Mouse (Mus musculus): ENCODE results near the gene Uqcr11. TPM values are rescaled to one million over a fixed set of nuclear protein-coding genes. Genes with fewer than 3 reads are reported as not detected.
A peak's percentile ranks its signal among the peaks of the same experiment; 100 is the strongest.

Gene Uqcr11
- polyA plus RNA-seq, 1 experiment from 2014 or later: 476 TPM

- Histone ChIP-seq H3K4me2 (no peak overlapping the region), H3K9me3 (ENCODE audit: control insufficient read depth, low read length) (no peaks in the 10 kb centered on the region), H3K27me3 (ENCODE audit: control insufficient read depth, insufficient read depth, low read length) (peaks cover 4% of the 10 kb centered on the region), H3K4me3 (ENCODE audit: low read depth, low read length) (no peak overlapping the region), H3K9ac (ENCODE audit: low read length) (no peak overlapping the region), H3K27ac (ENCODE audit: low read depth, low read length) (no peak overlapping the region), H3K4me1 (ENCODE audit: control insufficient read depth, insufficient read depth, low read length) (no peaks in the 10 kb centered on the region), H3K36me3 (ENCODE audit: control insufficient read depth, insufficient read depth, low read length) (no peaks in the 10 kb centered on the region)
- 34% methylated on average over 6 of the region's 6 CpGs for WGBS
- ATAC-seq (ENCODE audit: low FRiP score) (no peak), DNase-seq (ENCODE audit: low spot score, missing footprints) (no peak)
These were observed 42.9 kb downstream of the Uqcr11 start for GRCm38 (mm10) chr10:80363734-80364133.

GRCm38 (mm10) chr10:80357994-80358639, 48.5 kb downstream of the Uqcr11 start:
- Histone ChIP-seq H3K36me3 (ENCODE audit: control insufficient read depth, insufficient read depth, low read length) (no peaks in the 10 kb centered on the region), H3K9me3 (ENCODE audit: control insufficient read depth, low read length) (no peaks in the 10 kb centered on the region), H3K4me2 (peak overlapping the region; percentile 6; the same call in 1 of the 2 replicates), H3K4me1 (ENCODE audit: control insufficient read depth, insufficient read depth, low read length) (peaks cover 8% of the 10 kb centered on the region), H3K9ac (ENCODE audit: low read length) (no peak overlapping the region), H3K27me3 (ENCODE audit: control insufficient read depth, insufficient read depth, low read length) (peaks cover 50% of the 10 kb centered on the region), H3K4me3 (ENCODE audit: low read depth, low read length) (no peak overlapping the region), H3K27ac (ENCODE audit: low read depth, low read length) (no peak overlapping the region)
- WGBS: 8% methylated on average over 31 of the region's 31 CpGs
- DNase-seq (ENCODE audit: low spot score, missing footprints): no peak
- ATAC-seq (ENCODE audit: low FRiP score): peak; percentile 58; the same call in 1 of the 2 replicates

GRCm38 (mm10) chr10:80357336-80357735, 49.3 kb downstream of the Uqcr11 start:
- no peaks in the 10 kb centered on the region for H3K36me3 ChIP-seq (ENCODE audit: control insufficient read depth, insufficient read depth, low read length)
- no peak for ATAC-seq (ENCODE audit: low FRiP score)
- H3K27me3 ChIP-seq (ENCODE audit: control insufficient read depth, insufficient read depth, low read length): peaks cover 55% of the 10 kb centered on the region
- no peak overlapping the region for H3K9ac ChIP-seq (ENCODE audit: low read length)
- no peak overlapping the region for H3K27ac ChIP-seq (ENCODE audit: low read depth, low read length)
- 39% methylated on average over 7 of the region's 7 CpGs for WGBS
- no peak overlapping the region for H3K4me3 ChIP-seq (ENCODE audit: low read depth, low read length)
- peaks cover 8% of the 10 kb centered on the region for H3K4me1 ChIP-seq (ENCODE audit: control insufficient read depth, insufficient read depth, low read length)
- H3K9me3 ChIP-seq (ENCODE audit: control insufficient read depth, low read length): no peaks in the 10 kb centered on the region
- no peak overlapping the region for H3K4me2 ChIP-seq
- no peak for DNase-seq (ENCODE audit: low spot score, missing footprints)

GRCm38 (mm10) chr10:80356737-80357136, 49.9 kb downstream of the Uqcr11 start:
- no peak for ATAC-seq (ENCODE audit: low FRiP score)
- Histone ChIP-seq H3K36me3 (ENCODE audit: control insufficient read depth, insufficient read depth, low read length) (no peaks in the 10 kb centered on the region), H3K9me3 (ENCODE audit: control insufficient read depth, low read length) (no peaks in the 10 kb centered on the region), H3K27me3 (ENCODE audit: control insufficient read depth, insufficient read depth, low read length) (peaks cover 58% of the 10 kb centered on the region), H3K9ac (ENCODE audit: low read length) (no peak overlapping the region), H3K4me3 (ENCODE audit: low read depth, low read length) (peak overlapping the region; percentile 20), H3K4me1 (ENCODE audit: control insufficient read depth, insufficient read depth, low read length) (peaks cover 8% of the 10 kb centered on the region), H3K27ac (ENCODE audit: low read depth, low read length) (no peak overlapping the region), H3K4me2 (peak overlapping the region; percentile 31)
- 1% methylated on average over 34 of the region's 34 CpGs for WGBS
- DNase-seq (ENCODE audit: low spot score, missing footprints): no peak

- under 1% methylated on average over 50 of the region's 53 CpGs for WGBS
- Histone ChIP-seq H3K9me3 (ENCODE audit: control insufficient read depth, low read length) (no peaks in the 10 kb centered on the region), H3K4me3 (ENCODE audit: low read depth, low read length) (peak within 1 kb of the TSS; percentile 20), H3K27me3 (ENCODE audit: control insufficient read depth, insufficient read depth, low read length) (peaks cover 60% of the 10 kb centered on the region), H3K36me3 (ENCODE audit: control insufficient read depth, insufficient read depth, low read length) (no peaks in the 10 kb centered on the region), H3K4me1 (ENCODE audit: control insufficient read depth, insufficient read depth, low read length) (peaks cover 8% of the 10 kb centered on the region), H3K9ac (ENCODE audit: low read length) (no peak within 1 kb of the TSS), H3K27ac (ENCODE audit: low read depth, low read length) (no peak within 1 kb of the TSS), H3K4me2 (peak within 1 kb of the TSS; percentile 31)
- DNase-seq (ENCODE audit: low spot score, missing footprints) (no peak), ATAC-seq (ENCODE audit: low FRiP score) (no peak)
These were observed 50.5 kb downstream of the Uqcr11 start, which contains the start of gene Plk5 for GRCm38 (mm10) chr10:80356001-80356682. Plk5 (plus strand) TSS chr10:80356459.

- no peak overlapping the region for H3K9ac ChIP-seq (ENCODE audit: low read length)
- H3K36me3 ChIP-seq (ENCODE audit: control insufficient read depth, insufficient read depth, low read length): no peaks in the 10 kb centered on the region
- H3K27me3 ChIP-seq (ENCODE audit: control insufficient read depth, insufficient read depth, low read length): peaks cover 64% of the 10 kb centered on the region
- no peak for DNase-seq (ENCODE audit: low spot score, missing footprints)
- H3K4me3 ChIP-seq (ENCODE audit: low read depth, low read length): no peak overlapping the region
- no peak overlapping the region for H3K27ac ChIP-seq (ENCODE audit: low read depth, low read length)
- 9% methylated on average over 8 of the region's 9 CpGs for WGBS
- ATAC-seq (ENCODE audit: low FRiP score): no peak
- H3K4me2 ChIP-seq: no peak overlapping the region
- peaks cover 8% of the 10 kb centered on the region for H3K4me1 ChIP-seq (ENCODE audit: control insufficient read depth, insufficient read depth, low read length)
- no peaks in the 10 kb centered on the region for H3K9me3 ChIP-seq (ENCODE audit: control insufficient read depth, low read length)
These were observed 51.2 kb downstream of the Uqcr11 start for GRCm38 (mm10) chr10:80355431-80355830.

Small RNAs within 50 kb of the gene (microRNA-seq; reads per million reads assigned to microRNA genes)
- gene Gm22721: not detected

Other genes starting within 250 kb of the Uqcr11 start
- gene Cirbp, start 240.8 kb downstream of the Uqcr11 start, polyA plus RNA-seq (2014; fragmentation: Nextera tagmentation; extraction: Ambion mirVana): 81.5 and 87.1 TPM in 2 replicates
- 8.0 and 8.7 TPM in 2 replicates for gene 1600002K03Rik, start 233.9 kb downstream of the Uqcr11 start, polyA plus RNA-seq (2014; fragmentation: Nextera tagmentation; extraction: Ambion mirVana)
- gene Efna2, start 227.3 kb downstream of the Uqcr11 start, polyA plus RNA-seq (2014; fragmentation: Nextera tagmentation; extraction: Ambion mirVana): 78.1 and 91.7 TPM in 2 replicates
- gene Mum1, start 180.4 kb downstream of the Uqcr11 start, polyA plus RNA-seq (2014; fragmentation: Nextera tagmentation; extraction: Ambion mirVana): 134 and 142 TPM in 2 replicates
- gene Ndufs7, start 157.7 kb downstream of the Uqcr11 start, polyA plus RNA-seq (2014; fragmentation: Nextera tagmentation; extraction: Ambion mirVana): 209 and 229 TPM in 2 replicates
- gene Gamt, start 145.8 kb downstream of the Uqcr11 start, polyA plus RNA-seq (2014; fragmentation: Nextera tagmentation; extraction: Ambion mirVana): 24.6 and 28.9 TPM in 2 replicates
- 37.8 and 42.6 TPM in 2 replicates for gene Dazap1, start 145.3 kb downstream of the Uqcr11 start, polyA plus RNA-seq (2014; fragmentation: Nextera tagmentation; extraction: Ambion mirVana)
- gene Rps15, start 114.4 kb downstream of the Uqcr11 start, polyA plus RNA-seq (2014; fragmentation: Nextera tagmentation; extraction: Ambion mirVana): 752 and 845 TPM in 2 replicates
- gene Apc2, start 110.9 kb downstream of the Uqcr11 start, polyA plus RNA-seq (2014; fragmentation: Nextera tagmentation; extraction: Ambion mirVana): 63.4 and 66.5 TPM in 2 replicates
- gene 2310011J03Rik, start 86.3 kb downstream of the Uqcr11 start, polyA plus RNA-seq (2014; fragmentation: Nextera tagmentation; extraction: Ambion mirVana): 36.2 and 40.8 TPM in 2 replicates
- gene Pcsk4, start 77.3 kb downstream of the Uqcr11 start, polyA plus RNA-seq (2014; fragmentation: Nextera tagmentation; extraction: Ambion mirVana): 1.5 and 1.8 TPM in 2 replicates
- gene Reep6, start 76.9 kb downstream of the Uqcr11 start, polyA plus RNA-seq (2014; fragmentation: Nextera tagmentation; extraction: Ambion mirVana): 4.0 and 4.5 TPM in 2 replicates
- gene Adamtsl5, start 58.4 kb downstream of the Uqcr11 start, polyA plus RNA-seq (2014; fragmentation: Nextera tagmentation; extraction: Ambion mirVana): 0.11 and 0.31 TPM in 2 replicates
- 0.05 and 0.22 TPM in 2 replicates for gene Plk5, start 50.4 kb downstream of the Uqcr11 start, polyA plus RNA-seq (2014; fragmentation: Nextera tagmentation; extraction: Ambion mirVana)
- 11.8 and 12.4 TPM in 2 replicates for gene Mex3d, start 19.2 kb downstream of the Uqcr11 start, polyA plus RNA-seq (2014; fragmentation: Nextera tagmentation; extraction: Ambion mirVana)
- gene Mbd3, start 7.3 kb downstream of the Uqcr11 start, polyA plus RNA-seq (2014; fragmentation: Nextera tagmentation; extraction: Ambion mirVana): 222 and 252 TPM in 2 replicates
- gene Tcf3, start 26.8 kb upstream of the Uqcr11 start, polyA plus RNA-seq (2014; fragmentation: Nextera tagmentation; extraction: Ambion mirVana): 135 and 154 TPM in 2 replicates
- 2.7 and 2.8 TPM in 2 replicates for gene Onecut3, start 88.0 kb upstream of the Uqcr11 start, polyA plus RNA-seq (2014; fragmentation: Nextera tagmentation; extraction: Ambion mirVana)
- gene Atp8b3, start 132.3 kb upstream of the Uqcr11 start, polyA plus RNA-seq (2014; fragmentation: Nextera tagmentation; extraction: Ambion mirVana): 0.81 and 1.2 TPM in 2 replicates
- 21.6 and 23.5 TPM in 2 replicates for gene Rexo1, start 154.7 kb upstream of the Uqcr11 start, polyA plus RNA-seq (2014; fragmentation: Nextera tagmentation; extraction: Ambion mirVana)
- gene Klf16, start 170.5 kb upstream of the Uqcr11 start, polyA plus RNA-seq (2014; fragmentation: Nextera tagmentation; extraction: Ambion mirVana): 3.1 and 3.2 TPM in 2 replicates
- 90.8 and 109 TPM in 2 replicates for gene Abhd17a, start 183.5 kb upstream of the Uqcr11 start, polyA plus RNA-seq (2014; fragmentation: Nextera tagmentation; extraction: Ambion mirVana)
- 60.2 and 62.3 TPM in 2 replicates for gene Scamp4, start 196.0 kb upstream of the Uqcr11 start, polyA plus RNA-seq (2014; fragmentation: Nextera tagmentation; extraction: Ambion mirVana)
- 5.4 and 6.9 TPM in 2 replicates for gene Adat3, start 196.1 kb upstream of the Uqcr11 start, polyA plus RNA-seq (2014; fragmentation: Nextera tagmentation; extraction: Ambion mirVana)
- gene Gm49322, start 199.2 kb upstream of the Uqcr11 start, polyA plus RNA-seq (2014; fragmentation: Nextera tagmentation; extraction: Ambion mirVana): 1.9 and 2.2 TPM in 2 replicates
- gene Csnk1g2, start 216.0 kb upstream of the Uqcr11 start, polyA plus RNA-seq (2014; fragmentation: Nextera tagmentation; extraction: Ambion mirVana): 73.6 and 86.9 TPM in 2 replicates